Mouse (Mus musculus): Measurements from ENCODE around the gene Aff4. TPM values are rescaled to one million over a fixed set of nuclear protein-coding genes. Genes with fewer than 3 reads are reported as not detected.
A peak's percentile ranks its signal among the peaks of the same experiment; 100 is the strongest.

Aff4 gene
- polyA plus RNA-seq, 1 experiment from 2014 or later: 67.4 TPM

- Histone ChIP-seq H3K36me3 (peaks cover 17% of the 10 kb centered on the region), H3K9ac (replicated peaks) (peak overlapping the region; percentile 82), H3K4me1 (replicated peaks) (peaks cover 12% of the 10 kb centered on the region), H3K9me3 (no peaks in the 10 kb centered on the region), H3K4me2 (peak overlapping the region; percentile 84), H3K27me3 (no peaks in the 10 kb centered on the region), H3K4me3 (replicated peaks) (peak overlapping the region; percentile 91), H3K27ac (peak overlapping the region; percentile 56; the same call in 1 of the 2 replicates)
- WGBS: under 1% methylated on average over 34 of the region's 34 CpGs
- ATAC-seq (ENCODE audit: insufficient number of reproducible peaks, insufficient read depth, low FRiP score, low TSS enrichment, low read depth): 0 out of 2 replicates have a peak, but pooled peaks have one; percentile 11
These were observed 79.7 kb downstream of the Aff4 start for GRCm38 (mm10) chr11:53430300-53430669.

GRCm38 (mm10) chr11:53430670-53431346, 80.2 kb downstream of the Aff4 start, which contains the start of the genes Uqcrq and Gdf9:
Uqcrq (minus strand) TSS chr11:53430831.
Gdf9 (plus strand) TSS chr11:53431023.
- Histone ChIP-seq H3K4me3 (replicated peaks) (peak within 1 kb of the TSS; percentile 91), H3K9ac (replicated peaks) (peak within 1 kb of the TSS; percentile 82), H3K36me3 (peaks cover 17% of the 10 kb centered on the region), H3K27me3 (no peaks in the 10 kb centered on the region), H3K9me3 (no peaks in the 10 kb centered on the region), H3K4me2 (peak within 1 kb of the TSS; percentile 84), H3K4me1 (replicated peaks) (peaks cover 12% of the 10 kb centered on the region), H3K27ac (peak within 1 kb of the TSS; percentile 78)
- peak; percentile 97 for ATAC-seq (ENCODE audit: insufficient number of reproducible peaks, insufficient read depth, low FRiP score, low TSS enrichment, low read depth)
- WGBS: under 1% methylated on average over 44 of the region's 44 CpGs

- no peaks in the 10 kb centered on the region for H3K9me3 ChIP-seq
- peaks cover 17% of the 10 kb centered on the region for H3K36me3 ChIP-seq
- peak overlapping the region; percentile 84 for H3K4me2 ChIP-seq
- H3K27me3 ChIP-seq: no peaks in the 10 kb centered on the region
- peak overlapping the region; percentile 91 for H3K4me3 ChIP-seq (replicated peaks)
- no peak; the same call in 1 of the 2 replicates for ATAC-seq (ENCODE audit: insufficient number of reproducible peaks, insufficient read depth, low FRiP score, low TSS enrichment, low read depth)
- 0 out of 2 replicates have a peak overlapping the region, but pooled peaks have one; percentile 37 for H3K9ac ChIP-seq (replicated peaks)
- 17% methylated on average over 9 of the region's 9 CpGs for WGBS
- H3K27ac ChIP-seq: peak overlapping the region; percentile 78
- H3K4me1 ChIP-seq (replicated peaks): peaks cover 12% of the 10 kb centered on the region
These were observed 80.9 kb downstream of the Aff4 start for GRCm38 (mm10) chr11:53431347-53432056.

GRCm38 (mm10) chr11:53433057-53433456, 82.4 kb downstream of the Aff4 start:
- Histone ChIP-seq H3K9ac (replicated peaks) (no peak overlapping the region), H3K4me2 (no peak overlapping the region), H3K27me3 (no peaks in the 10 kb centered on the region), H3K27ac (no peak overlapping the region), H3K9me3 (no peaks in the 10 kb centered on the region), H3K4me1 (replicated peaks) (peaks cover 12% of the 10 kb centered on the region), H3K36me3 (peaks cover 10% of the 10 kb centered on the region), H3K4me3 (replicated peaks) (no peak overlapping the region)
- no peak for ATAC-seq (ENCODE audit: insufficient number of reproducible peaks, insufficient read depth, low FRiP score, low TSS enrichment, low read depth)
- 66% methylated on average over 6 of the region's 6 CpGs for WGBS

GRCm38 (mm10) chr11:53435504-53435903, 84.9 kb downstream of the Aff4 start:
- Histone ChIP-seq H3K4me2 (no peak overlapping the region), H3K4me1 (replicated peaks) (peaks cover 4% of the 10 kb centered on the region; the same call in 1 of the 2 replicates), H3K9ac (replicated peaks) (no peak overlapping the region), H3K27me3 (no peaks in the 10 kb centered on the region), H3K27ac (no peak overlapping the region), H3K36me3 (no peaks in the 10 kb centered on the region), H3K4me3 (replicated peaks) (no peak overlapping the region), H3K9me3 (no peaks in the 10 kb centered on the region)
- no peak for ATAC-seq (ENCODE audit: insufficient number of reproducible peaks, insufficient read depth, low FRiP score, low TSS enrichment, low read depth)
- 87% methylated on average over 8 of the region's 8 CpGs for WGBS

GRCm38 (mm10) chr11:53436338-53436737, 85.7 kb downstream of the Aff4 start:
- Histone ChIP-seq H3K9ac (replicated peaks) (no peak overlapping the region), H3K9me3 (no peaks in the 10 kb centered on the region), H3K4me1 (replicated peaks) (peaks cover 3% of the 10 kb centered on the region; the same call in 1 of the 2 replicates), H3K27me3 (no peaks in the 10 kb centered on the region), H3K4me2 (no peak overlapping the region), H3K4me3 (replicated peaks) (no peak overlapping the region), H3K36me3 (no peaks in the 10 kb centered on the region), H3K27ac (no peak overlapping the region)
- ATAC-seq (ENCODE audit: insufficient number of reproducible peaks, insufficient read depth, low FRiP score, low TSS enrichment, low read depth): no peak
- WGBS: 91% methylated on average over 6 of the region's 6 CpGs

- 53% methylated on average over 12 of the region's 12 CpGs for WGBS
- H3K4me1 ChIP-seq (replicated peaks): no peaks in the 10 kb centered on the region
- no peak for ATAC-seq (ENCODE audit: insufficient number of reproducible peaks, insufficient read depth, low FRiP score, low TSS enrichment, low read depth)
- no peak overlapping the region for H3K4me2 ChIP-seq
- no peak overlapping the region for H3K9ac ChIP-seq (replicated peaks)
- no peaks in the 10 kb centered on the region for H3K27me3 ChIP-seq
- H3K36me3 ChIP-seq: no peaks in the 10 kb centered on the region
- no peak overlapping the region for H3K27ac ChIP-seq
- no peak overlapping the region for H3K4me3 ChIP-seq (replicated peaks)
- no peaks in the 10 kb centered on the region for H3K9me3 ChIP-seq
These were observed 91.3 kb downstream of the Aff4 start for GRCm38 (mm10) chr11:53441921-53442320.

- no peaks in the 10 kb centered on the region for H3K27me3 ChIP-seq
- no peak overlapping the region for H3K4me2 ChIP-seq
- H3K4me1 ChIP-seq (replicated peaks): no peaks in the 10 kb centered on the region
- H3K9ac ChIP-seq (replicated peaks): no peak overlapping the region
- no peak overlapping the region for H3K4me3 ChIP-seq (replicated peaks)
- no peaks in the 10 kb centered on the region for H3K36me3 ChIP-seq
- H3K27ac ChIP-seq: no peak overlapping the region
- no peak for ATAC-seq (ENCODE audit: insufficient number of reproducible peaks, insufficient read depth, low FRiP score, low TSS enrichment, low read depth)
- WGBS: 34% methylated on average over 6 of the region's 6 CpGs
- H3K9me3 ChIP-seq: no peaks in the 10 kb centered on the region
These were observed 93.2 kb downstream of the Aff4 start for GRCm38 (mm10) chr11:53443861-53444260.

GRCm38 (mm10) chr11:53445562-53445961, 94.9 kb downstream of the Aff4 start:
- 72% methylated on average over 13 of the region's 13 CpGs for WGBS
- Histone ChIP-seq H3K27me3 (no peaks in the 10 kb centered on the region; the same call in 1 of the 2 replicates), H3K27ac (no peak overlapping the region), H3K9me3 (no peaks in the 10 kb centered on the region), H3K36me3 (no peaks in the 10 kb centered on the region), H3K9ac (replicated peaks) (0 out of 2 replicates have a peak overlapping the region, but pooled peaks have one; percentile 2), H3K4me1 (replicated peaks) (peaks cover 6% of the 10 kb centered on the region; the same call in 1 of the 2 replicates), H3K4me2 (no peak overlapping the region), H3K4me3 (replicated peaks) (no peak overlapping the region)
- no peak for ATAC-seq (ENCODE audit: insufficient number of reproducible peaks, insufficient read depth, low FRiP score, low TSS enrichment, low read depth)

- no peaks in the 10 kb centered on the region; the same call in 1 of the 2 replicates for H3K27me3 ChIP-seq
These were observed 95.5 kb downstream of the Aff4 start for GRCm38 (mm10) chr11:53446183-53446582.

GRCm38 (mm10) chr11:53447996-53448395, 97.4 kb downstream of the Aff4 start:
- Histone ChIP-seq H3K36me3 (no peaks in the 10 kb centered on the region), H3K9ac (replicated peaks) (no peak overlapping the region), H3K4me2 (no peak overlapping the region), H3K27ac (no peak overlapping the region), H3K4me1 (replicated peaks) (peaks cover 7% of the 10 kb centered on the region; the same call in 1 of the 2 replicates), H3K9me3 (no peaks in the 10 kb centered on the region), H3K4me3 (replicated peaks) (no peak overlapping the region), H3K27me3 (no peaks in the 10 kb centered on the region; the same call in 1 of the 2 replicates)
- no peak for ATAC-seq (ENCODE audit: insufficient number of reproducible peaks, insufficient read depth, low FRiP score, low TSS enrichment, low read depth)
- 86% methylated on average over 8 of the region's 8 CpGs for WGBS

More at GRCm38 (mm10) chr11:53446183-53446582, 95.5 kb downstream of the Aff4 start:
- no peak for ATAC-seq (ENCODE audit: insufficient number of reproducible peaks, insufficient read depth, low FRiP score, low TSS enrichment, low read depth)
- WGBS: 85% methylated on average over 13 of the region's 13 CpGs
- no peak overlapping the region for H3K9ac ChIP-seq (replicated peaks)
- no peak overlapping the region for H3K4me2 ChIP-seq
- no peak overlapping the region for H3K27ac ChIP-seq
- H3K36me3 ChIP-seq: no peaks in the 10 kb centered on the region
- no peak overlapping the region for H3K4me3 ChIP-seq (replicated peaks)
- H3K9me3 ChIP-seq: no peaks in the 10 kb centered on the region
- peaks cover 7% of the 10 kb centered on the region; the same call in 1 of the 2 replicates for H3K4me1 ChIP-seq (replicated peaks)

Measured in limb, embryonic 12.5 days (tissue).